Mouse (Mus musculus) c-Kit-positive CD71-negative TER-119-negative erythroid progenitor cells, embryonic 14.5 days (primary cell): ENCODE results near the gene Pelp1.
"Not testable (repeated sequence)": the region's sequence is repeated elsewhere in the genome, so short reads cannot be mapped to it uniquely, and the experiment has no call there.

ENCODE experiments used
- DNase-seq: peaks from one replicate; pipeline ENCODE4 v3.0.0-alpha.2; 2013; ENCODE audit warnings: low read depth

Gene Pelp1

DNA sequence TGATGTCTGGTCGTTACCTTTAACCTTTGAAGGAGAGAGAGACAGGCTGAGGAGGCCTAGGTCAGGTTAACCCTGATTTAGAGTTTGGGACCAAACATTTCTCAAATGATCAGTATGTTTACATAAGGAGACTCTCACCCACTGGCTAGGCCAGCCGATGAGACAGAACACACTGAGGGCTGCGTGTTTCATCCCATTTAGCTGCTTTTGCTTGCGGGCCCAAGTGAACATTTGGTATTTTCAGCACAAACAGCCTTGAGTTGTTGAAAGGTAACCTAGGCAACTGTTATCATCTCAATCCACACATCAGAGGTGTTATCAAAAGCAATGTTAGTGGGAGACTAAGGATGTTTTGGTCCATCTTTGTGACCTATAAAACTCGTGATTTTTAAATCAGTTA lies 9.7 kb upstream of the Pelp1 start:
- no peak for DNase-seq

DNA sequence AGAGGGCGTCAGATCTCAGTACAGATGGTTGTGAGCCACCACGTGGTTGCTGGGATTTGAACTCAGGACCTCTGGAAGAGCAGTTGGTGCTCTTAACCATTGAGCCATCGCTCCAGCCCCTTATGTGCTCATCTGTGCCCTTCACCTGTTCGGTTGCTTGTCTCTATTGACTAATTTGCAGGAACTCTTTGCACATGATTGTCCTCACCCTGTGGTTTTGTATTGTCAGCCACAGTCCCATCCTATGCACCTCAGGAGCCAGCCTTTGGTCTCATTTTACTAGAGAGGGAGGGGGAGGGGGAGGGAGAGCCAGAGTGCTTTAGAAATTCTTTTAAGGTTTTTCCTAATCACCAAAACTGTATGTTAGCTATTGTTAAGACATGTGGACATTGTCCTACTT lies 8.4 kb upstream of the Pelp1 start:
- DNase-seq: no peak

DNA sequence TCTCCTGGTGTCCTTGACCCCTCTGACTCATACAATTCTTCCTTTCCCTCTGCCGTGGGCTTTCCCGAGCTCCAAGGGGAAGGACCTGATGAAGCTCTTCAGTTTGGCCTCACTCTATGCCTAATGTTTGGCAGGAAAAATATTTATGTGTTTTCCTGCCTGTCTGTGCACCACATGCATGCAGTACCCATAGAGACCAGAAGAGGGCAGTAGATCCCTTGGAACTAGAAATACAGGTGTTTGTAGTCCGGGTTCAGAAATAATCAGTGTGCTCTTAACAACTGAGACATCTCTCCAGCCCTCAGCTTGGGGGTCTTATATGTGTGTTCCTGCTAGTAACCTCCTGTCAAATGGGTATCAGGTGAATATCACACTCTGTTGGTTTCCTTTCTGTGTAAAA lies 4.1 kb upstream of the Pelp1 start:
- DNase-seq: peak; percentile 80

DNA sequence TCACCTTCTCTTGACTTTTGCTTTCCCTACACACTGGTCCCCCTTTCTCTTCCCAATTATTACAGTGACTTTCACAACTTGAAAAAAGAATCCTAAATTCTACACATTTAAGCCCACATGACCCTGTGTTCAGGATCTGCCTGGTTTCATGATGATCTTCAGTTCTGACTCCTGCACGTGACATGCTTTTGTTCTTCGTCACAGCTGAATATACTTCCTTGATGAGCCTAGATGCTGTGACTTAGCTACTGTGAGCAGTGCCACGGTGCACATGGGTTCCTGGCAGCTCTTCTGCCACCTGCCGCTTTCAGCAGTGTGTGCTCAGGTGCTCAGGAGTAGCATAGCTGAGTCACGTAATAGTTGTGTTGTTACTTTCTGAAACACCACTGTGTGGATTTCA lies 2.8 kb upstream of the Pelp1 start:
- DNase-seq: no peak

DNA sequence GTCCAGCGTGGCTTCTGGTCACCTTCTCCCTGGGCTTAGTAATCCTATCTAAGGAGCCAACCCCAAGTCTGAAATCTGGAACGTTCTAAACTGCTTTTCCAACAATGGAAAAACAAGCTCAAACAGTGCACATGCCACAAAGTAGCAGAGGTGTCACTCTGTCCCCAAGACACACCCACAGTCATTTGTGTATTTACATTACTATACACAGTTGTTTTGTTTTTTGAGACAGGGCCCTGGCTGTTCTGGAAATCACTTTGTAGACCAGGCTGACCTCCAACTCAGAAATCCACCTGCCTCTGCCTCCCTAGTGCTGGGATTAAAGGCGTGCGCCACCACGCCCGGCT lies 439 bp upstream of the Pelp1 start:
- no peak for DNase-seq

DNA sequence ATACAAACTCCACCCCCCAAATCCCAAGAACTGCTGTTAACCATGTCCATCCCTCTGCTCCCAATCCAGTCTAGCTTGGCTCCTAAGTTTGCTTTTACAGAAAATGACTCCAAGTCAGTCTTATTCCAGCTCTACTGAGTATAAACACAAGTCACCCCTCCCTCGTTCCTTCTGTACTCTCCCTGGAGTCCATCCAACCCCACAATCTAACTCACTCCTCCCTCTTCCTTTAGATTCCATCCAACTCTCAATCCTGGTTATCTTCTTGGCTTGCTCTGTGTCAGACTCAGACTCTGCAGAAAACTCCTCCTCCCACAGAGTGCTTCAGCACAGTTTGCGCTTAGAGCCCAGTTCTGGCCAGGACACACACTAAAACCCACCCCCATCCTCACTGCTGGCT lies 6.2 kb downstream of the Pelp1 start:
- DNase-seq: no peak

DNA sequence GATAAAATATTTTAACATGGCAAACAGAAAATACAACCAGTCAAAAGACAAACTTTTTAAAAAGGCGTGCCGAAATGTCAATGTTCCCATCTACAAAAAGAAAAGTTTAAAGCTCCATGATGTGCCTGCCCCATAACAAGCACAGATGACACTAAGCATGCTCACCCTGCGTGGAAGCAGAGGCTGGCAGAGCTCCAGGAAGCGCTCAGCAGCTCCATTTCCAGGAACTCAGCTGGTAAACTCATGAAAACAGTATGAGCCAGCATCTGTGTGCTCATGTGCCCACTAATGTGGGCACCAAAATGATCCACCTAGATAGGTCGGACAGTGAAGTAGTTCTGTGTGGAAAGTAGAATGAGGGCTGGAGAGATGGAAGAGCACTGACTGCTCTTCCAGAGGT lies 20.4 kb downstream of the Pelp1 start:
- DNase-seq: no peak

DNA sequence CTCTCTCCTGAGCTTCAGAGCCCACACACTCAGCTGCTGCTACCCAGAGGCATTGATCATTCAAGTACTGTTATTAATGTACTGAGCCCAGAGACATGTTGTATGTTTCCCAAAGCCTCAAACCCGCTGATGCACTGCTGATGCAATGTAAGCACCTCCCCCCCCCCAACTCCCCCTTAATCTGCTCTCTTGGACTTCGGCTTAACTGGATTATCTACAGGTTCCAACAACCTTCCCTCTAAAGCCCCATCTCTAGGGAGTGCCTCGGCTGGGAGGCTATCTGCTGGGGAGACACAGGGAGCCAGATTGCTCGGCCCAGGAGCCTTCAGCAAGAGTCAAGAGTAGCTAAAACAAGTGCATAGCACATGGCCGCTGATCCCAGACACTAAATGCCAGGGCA lies 22.4 kb downstream of the Pelp1 start:
- DNase-seq: no peak

DNA sequence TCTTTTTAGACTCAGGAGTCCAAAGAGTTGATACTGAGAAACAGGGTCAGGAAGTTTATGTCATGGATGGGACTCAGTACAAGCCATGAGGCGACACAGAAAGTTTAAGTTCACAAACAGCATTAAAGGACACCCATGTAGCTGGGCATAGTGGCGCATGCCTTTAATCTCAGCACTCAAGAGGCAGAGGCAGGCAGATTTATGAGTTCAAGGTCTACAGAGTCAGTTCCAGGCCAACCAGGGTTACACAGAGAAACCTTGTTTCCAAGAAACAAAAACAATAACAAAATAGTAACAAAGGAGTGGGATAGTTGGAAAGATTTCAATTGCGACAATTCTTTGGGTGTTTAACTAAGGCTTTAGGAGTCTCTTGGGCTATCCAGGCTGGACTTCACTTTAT lies 25.7 kb downstream of the Pelp1 start:
- no peak for DNase-seq

DNA sequence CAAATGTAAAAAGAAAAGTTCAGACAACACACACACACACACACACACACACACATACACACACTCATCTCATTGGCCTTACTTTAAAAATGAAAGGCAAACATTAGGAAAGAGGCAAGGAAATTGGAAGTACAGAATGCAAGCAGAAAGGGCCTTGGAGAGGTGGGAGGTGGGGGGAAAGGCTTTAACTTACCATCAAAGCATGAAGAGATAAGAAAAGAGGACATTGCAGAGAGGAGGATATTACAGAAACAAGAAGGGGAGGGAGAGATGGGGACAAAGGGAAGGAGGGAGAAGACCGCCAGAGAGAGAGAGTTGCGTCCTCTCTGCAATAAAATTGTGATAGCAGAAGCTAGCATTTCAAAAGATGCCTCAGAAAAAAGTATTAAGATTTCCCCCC lies 28.5 kb downstream of the Pelp1 start:
- no peak for DNase-seq

DNA sequence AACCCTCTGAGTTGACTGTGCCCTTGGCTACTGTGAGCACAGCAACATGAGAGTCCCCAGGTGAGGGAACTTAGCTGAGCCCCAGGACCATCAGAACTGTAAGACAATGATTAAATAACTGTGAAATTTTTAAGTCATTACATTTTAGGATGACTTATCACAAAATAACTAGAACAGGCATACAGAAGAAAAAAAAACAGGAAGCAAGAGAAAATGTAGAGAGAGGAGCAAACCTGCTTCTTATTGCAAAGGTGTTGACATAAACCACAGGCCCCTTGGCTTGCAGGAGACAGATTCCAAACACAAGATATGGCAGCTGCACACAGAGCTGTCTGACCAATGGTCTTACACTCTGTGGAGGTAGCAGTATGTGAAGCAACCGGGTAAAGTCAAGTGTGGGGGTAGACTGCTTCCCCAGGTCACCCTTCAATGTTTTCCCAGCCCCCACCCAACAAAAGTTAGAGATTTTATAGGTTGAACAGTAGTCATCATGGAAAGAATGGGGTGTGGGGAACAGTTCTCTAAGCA lies 29.3 kb downstream of the Pelp1 start:
- DNase-seq: no peak

DNA sequence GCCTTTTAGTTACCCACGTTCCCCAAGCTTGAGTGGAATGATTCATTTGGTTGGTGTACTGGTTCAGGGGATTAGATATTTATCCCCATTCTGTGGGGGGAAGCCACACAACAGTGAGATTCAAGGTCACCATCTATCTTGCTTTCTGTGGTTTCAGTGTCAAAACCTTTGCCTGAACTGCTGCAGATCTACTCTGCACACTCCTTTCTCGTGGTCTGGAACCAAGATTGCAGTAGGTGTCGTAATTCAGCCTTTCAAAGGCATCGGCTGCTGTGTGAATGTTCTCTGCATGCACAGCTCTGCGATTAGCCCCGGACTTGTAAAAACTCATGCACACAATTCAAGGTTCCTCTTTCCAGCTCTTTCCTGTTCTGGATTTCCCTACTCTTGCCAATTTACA lies 33.8 kb downstream of the Pelp1 start:
- DNase-seq: no peak

DNA sequence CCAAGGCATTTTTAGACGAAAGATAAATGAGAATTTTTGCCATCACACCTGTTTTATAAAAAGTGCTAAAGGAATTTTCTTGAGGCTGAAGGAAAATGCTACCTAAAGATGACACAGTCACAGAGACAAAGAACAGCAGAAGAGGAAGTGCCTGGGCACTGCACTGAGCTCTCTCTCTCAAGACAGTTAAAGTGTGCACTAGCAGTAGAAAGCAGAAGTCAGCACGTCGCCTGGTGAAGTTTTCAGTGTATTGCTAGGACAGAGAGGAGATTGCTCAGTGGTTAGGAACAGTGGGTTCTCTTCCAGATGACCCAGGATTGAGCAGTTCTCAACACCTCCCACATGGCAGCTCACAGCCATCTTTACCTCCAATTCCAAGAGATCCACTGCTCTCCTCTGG lies 35.5 kb downstream of the Pelp1 start:
- DNase-seq: no peak

DNA sequence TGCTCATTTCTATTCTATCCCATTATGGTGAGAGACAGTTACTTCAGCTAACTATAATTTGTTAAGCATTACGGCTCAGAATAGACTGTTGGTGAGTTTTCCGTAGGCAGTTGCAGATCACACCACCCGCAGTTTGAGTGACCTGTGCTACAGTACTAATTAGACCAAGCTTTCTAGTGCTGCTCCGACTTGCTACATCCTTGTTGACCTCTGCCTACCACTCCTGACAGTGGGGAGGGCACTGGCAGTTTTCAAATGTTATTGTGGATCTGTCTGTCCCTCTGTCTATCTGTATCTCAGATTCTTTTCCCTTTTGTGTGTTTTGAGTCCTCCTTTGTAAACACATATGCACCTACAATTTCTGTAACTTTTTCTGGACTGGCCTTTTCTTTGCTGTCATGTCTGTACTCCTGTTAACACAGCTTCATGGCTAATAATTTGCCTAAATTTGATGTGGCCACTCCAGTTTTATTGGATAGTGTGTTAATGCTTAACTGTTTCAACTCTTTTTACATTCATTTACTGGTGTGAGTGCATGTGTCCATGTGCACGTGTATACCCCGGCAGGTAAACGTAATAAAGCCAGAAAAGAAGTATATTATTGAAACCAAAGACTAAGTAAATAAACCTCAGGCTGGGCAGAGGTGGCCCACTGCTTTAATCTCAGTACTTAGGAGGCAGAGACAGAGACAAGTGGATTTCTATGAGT lies 36.8 kb downstream of the Pelp1 start:
- no peak for DNase-seq

DNA sequence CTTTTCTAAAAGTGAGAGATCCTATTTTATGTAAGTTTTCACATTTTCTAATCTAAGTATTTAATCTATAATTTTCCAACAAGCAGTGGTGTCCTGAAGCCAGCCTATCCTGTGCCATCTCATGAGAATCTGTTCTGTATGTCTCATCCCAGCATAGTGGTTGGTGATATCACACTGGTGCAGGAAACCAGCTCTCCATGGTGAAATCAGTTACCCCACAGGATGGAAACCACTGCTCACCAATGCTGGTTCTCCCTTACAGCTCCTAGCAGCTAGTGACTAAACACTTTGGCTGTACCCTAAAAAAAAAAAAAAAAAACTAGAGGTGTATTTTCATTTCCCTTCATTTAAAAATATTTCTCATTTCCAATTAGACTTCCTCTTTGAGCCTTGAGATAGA lies 37.4 kb downstream of the Pelp1 start:
- DNase-seq: no peak

DNA sequence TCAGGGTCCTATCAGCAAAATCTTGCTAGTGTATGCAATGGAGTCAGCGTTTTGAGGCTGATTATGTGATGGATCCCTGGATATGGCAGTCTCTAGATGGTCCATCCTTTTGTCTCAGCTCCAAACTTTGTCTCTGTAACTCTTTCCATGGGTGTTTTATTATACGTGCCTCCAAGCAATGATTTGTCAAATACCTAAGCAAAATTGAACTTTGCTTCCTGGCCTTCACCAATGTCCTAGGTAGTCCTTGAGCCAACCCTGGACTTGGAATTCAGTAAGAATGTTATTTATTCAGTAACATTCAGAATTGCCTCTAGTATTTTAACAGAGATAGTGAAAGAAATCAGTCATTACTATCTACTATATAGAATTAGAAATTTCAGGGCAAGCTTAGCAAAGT lies 41.2 kb downstream of the Pelp1 start:
- not testable (repeated sequence) for DNase-seq

DNA sequence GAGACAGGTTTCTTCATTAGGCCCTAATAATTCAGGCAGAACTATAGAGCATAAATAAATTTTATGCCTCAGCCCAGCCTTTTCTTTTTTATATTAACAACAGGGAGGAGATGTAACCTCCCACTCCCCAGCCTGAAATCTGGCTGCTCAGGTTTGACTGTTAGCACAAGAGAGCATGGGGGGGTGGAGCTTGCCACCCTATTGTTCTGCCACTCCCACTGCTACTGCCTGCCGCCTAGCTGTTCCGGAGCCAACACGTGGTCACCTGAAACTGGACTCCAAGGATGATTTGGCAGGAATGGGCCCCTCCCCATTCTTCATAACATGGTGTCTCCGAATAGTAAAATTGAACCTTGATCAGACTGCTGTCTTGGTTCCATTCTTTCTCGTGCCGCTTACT lies 42.1 kb downstream of the Pelp1 start:
- not testable (repeated sequence) for DNase-seq

DNA sequence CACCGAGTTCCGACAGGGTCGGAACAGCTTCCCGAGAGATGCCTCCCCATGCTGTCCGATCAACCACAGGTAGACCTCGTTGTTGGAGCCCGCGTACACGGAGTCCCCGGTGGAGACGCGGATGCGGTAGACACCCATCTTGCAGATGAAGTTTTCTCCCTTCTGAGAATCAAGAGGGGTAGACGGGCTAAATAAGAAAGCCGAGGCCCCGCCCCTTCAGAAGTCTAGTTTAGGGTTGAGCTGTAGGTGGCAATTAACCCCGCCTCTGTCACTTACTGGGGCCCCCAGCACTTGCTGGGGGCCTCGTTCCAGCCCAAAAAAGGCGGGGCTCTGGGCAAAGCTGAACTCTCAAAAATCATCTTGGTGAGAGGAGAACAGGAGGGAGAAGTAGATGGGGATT lies 58.0 kb downstream of the Pelp1 start, which contains the start of gene Alox15:
Gene Alox15, minus strand, starts transcription at position 164 of the 400 bp plus-strand sequence.
- peak; percentile 31 for DNase-seq

DNA sequence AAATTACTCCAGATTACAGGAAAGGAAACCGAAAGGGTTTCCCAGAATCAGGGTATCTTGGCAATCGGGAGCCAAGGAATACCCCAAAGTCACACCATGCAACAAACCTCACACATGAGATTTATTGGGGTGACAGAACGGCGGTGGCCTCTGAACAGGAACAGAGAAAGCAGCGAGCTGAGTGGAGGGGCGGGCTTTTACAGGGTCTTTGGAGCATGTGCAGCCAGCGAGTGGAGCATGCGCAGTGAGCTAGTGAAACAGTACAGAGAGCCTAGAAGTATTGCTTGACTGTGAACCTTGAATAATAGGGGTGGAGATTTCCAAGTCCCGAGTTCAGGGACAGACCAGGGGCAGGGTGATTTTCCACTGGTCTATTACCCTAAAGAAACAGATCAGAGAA lies 61.2 kb downstream of the Pelp1 start:
- DNase-seq: no peak

DNA sequence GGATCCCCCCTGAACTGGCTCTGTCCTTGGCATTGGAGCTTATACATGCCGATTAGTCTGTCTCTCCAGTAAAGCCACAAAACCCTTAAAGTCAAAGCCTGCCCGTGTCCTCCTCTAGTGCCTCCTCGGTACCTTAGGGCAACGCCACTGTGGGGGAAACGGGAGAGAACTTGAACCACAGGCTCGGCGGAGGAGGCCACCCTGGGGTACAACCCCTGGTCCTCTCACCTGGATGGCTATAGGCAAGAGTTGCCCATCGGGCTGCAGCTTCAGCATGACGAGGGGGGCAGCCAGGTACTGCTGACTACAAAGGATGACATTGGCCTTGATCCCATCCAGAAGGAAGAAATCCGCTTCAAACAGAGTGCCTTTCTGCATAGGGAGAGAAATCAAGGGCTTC lies 62.0 kb downstream of the Pelp1 start:
- no peak for DNase-seq

DNA sequence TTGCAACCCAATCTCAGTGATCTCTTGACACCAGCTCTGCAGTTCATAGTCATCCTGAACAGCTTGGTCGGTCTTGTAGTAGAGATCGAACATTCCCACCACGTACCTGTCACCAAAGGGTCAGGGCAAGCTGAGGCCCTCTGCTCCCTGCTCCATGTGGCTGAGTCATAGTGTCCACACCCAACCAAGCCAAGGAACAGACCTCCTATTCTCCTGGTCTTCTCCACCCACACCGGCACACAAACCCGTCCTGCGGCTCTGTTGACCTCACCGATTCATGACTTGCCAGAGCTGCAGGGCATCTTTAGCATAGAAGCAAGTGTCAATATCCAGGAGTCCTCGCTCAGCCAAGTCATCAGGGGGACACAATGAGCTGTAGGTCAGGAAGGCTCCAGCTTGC lies 64.3 kb downstream of the Pelp1 start:
- no peak for DNase-seq

DNA sequence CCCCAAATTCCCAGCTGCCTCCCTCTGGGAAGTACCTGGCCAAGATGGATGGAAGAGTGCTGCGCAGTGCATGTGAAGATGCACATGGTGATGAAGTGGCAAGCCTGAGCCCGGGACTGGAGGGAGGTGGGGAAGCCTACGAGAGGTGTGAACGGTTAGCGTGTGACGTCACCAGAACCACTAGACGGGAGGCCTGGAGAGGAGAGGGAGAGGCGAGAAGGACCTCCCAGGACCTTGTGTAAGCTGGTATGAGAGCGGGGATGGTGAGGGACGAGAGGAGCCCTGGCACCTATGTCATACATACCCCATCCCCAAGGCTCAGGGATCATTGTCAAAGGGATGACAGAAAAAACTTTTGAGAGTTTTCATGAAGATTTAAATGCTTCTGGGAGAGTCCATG lies 64.8 kb downstream of the Pelp1 start:
- no peak for DNase-seq
